Mouse (Mus musculus): ENCODE data around the gene Gm36028.

DNA sequence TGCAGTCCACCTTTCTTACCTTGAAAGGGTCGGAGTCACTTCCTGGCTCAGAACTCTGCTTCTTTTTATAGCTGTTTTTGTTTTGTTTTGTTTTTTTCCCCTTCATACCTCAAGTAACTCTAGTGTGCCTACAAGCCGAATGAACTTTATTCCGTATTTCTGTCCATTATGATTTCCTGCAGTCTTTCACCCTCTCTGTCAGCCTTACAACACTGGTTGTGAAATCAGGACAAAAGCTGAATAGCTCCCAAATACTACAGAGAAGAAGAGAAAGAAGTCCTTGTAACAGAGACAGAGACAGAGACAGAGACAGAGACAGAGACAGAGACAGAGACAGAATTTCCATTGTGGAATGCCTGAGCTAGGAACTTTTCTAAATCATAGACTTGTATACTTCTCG, 43.0 kb downstream of the Gm36028 start:
- no peak for TF ChIP-seq MAX (IDR thresholded peaks at IDR 0.05; ENCODE audit: low read depth)
- TF ChIP-seq TCF12 (IDR thresholded peaks at IDR 0.05; ENCODE audit: insufficient read depth, poor library complexity, severe bottlenecking), result no peak
- TF ChIP-seq USF1 (IDR thresholded peaks at IDR 0.05; ENCODE audit: low read depth), result no peak
- TF ChIP-seq POLR2A (IDR thresholded peaks at IDR 0.05; ENCODE audit: insufficient read length, low read depth), result no peak
- TF ChIP-seq REST (IDR thresholded peaks at IDR 0.05; ENCODE audit: insufficient read depth, insufficient read length), result no peak
- TF ChIP-seq TCF3 (IDR thresholded peaks at IDR 0.05; ENCODE audit: insufficient read length, low read depth), result no peak
- no peak for TF ChIP-seq CEBPB (IDR thresholded peaks at IDR 0.05; ENCODE audit: insufficient read depth, poor library complexity, severe bottlenecking)
- no peak for TF ChIP-seq POLR2AphosphoS2 (IDR thresholded peaks at IDR 0.05; ENCODE audit: insufficient read length, low read depth)
- TF ChIP-seq E2F4 (IDR thresholded peaks at IDR 0.05; ENCODE audit: insufficient read depth), result no peak
- no peak for TF ChIP-seq MYOD1 (IDR thresholded peaks at IDR 0.05; ENCODE audit: control insufficient read depth in 1 of 3, insufficient read length in 2 of 3, low read depth in 2 of 3)
- no peak for TF ChIP-seq MYOG (IDR thresholded peaks at IDR 0.05; ENCODE audit: control insufficient read depth in 1 of 3, insufficient read depth in 1 of 3, insufficient read length in 2 of 3, low read depth in 2 of 3)
